In genomic region chr8:8994008-8994407, GRCm38 (mm10) we compare ENCODE assay signal across 8 mouse cellular contexts.
DNase-seq lines count a peak whose midpoint lies in the region; ATAC-seq and TF ChIP-seq lines count a peak whose summit lies in the region.

No protein-coding gene starts in this region.

- H3K4me1 ChIP-seq in kidney, embryonic 16.5 days (ENCODE audit: insufficient read depth, low read length), result peaks cover 52% of the 10 kb centered on the region
- peaks cover 51% of the 10 kb centered on the region for H3K4me1 ChIP-seq in forebrain, embryonic 10.5 days
- H3K4me1 ChIP-seq in intestine, embryonic 16.5 days (ENCODE audit: control insufficient read depth, insufficient read depth, low read length), result peaks cover 16% of the 10 kb centered on the region
- peaks cover 48% of the 10 kb centered on the region for H3K4me1 ChIP-seq in neural tube, embryonic 13.5 days (replicated peaks)
- no peaks in the 10 kb centered on the region for H3K4me1 ChIP-seq in thymus, adult 2 months (replicated peaks; ENCODE audit: control insufficient read depth, insufficient read depth, low read length)

- no peak for DNase-seq in kidney, adult 8-10 months
- no peak for DNase-seq in forebrain, embryonic 10.5 days (ENCODE audit: extremely low spot score, low spot score)
- DNase-seq in thymus, adult 2 months, result no peak
- DNase-seq in MN1 (ENCODE audit: low spot score), result no peak

- peak overlapping the region; percentile 76 for H3K27ac ChIP-seq in kidney, embryonic 16.5 days (ENCODE audit: low read length)
- peak overlapping the region; percentile 86 for H3K27ac ChIP-seq in forebrain, embryonic 10.5 days
- no peak overlapping the region for H3K27ac ChIP-seq in intestine, embryonic 16.5 days (ENCODE audit: low read length)
- H3K27ac ChIP-seq in neural tube, embryonic 13.5 days (replicated peaks), result peak overlapping the region; percentile 84
- no peak overlapping the region for H3K27ac ChIP-seq in thymus, adult 2 months (ENCODE audit: control insufficient read depth, insufficient read depth, low read length)

- no peaks in the 10 kb centered on the region for H3K36me3 ChIP-seq in kidney, embryonic 16.5 days (ENCODE audit: insufficient read depth, low read length)
- H3K36me3 ChIP-seq in forebrain, embryonic 10.5 days (replicated peaks), result no peaks in the 10 kb centered on the region
- no peaks in the 10 kb centered on the region for H3K36me3 ChIP-seq in intestine, embryonic 16.5 days (ENCODE audit: control insufficient read depth, insufficient read depth, low read length)
- no peaks in the 10 kb centered on the region for H3K36me3 ChIP-seq in neural tube, embryonic 13.5 days
- no peaks in the 10 kb centered on the region for H3K36me3 ChIP-seq in thymus, adult 2 months (ENCODE audit: control insufficient read depth, insufficient read depth, low read length)

- no peak overlapping the region for H3K4me3 ChIP-seq in kidney, embryonic 16.5 days (ENCODE audit: low read length)
- peak overlapping the region; percentile 48 for H3K4me3 ChIP-seq in forebrain, embryonic 10.5 days
- no peak overlapping the region for H3K4me3 ChIP-seq in intestine, embryonic 16.5 days (ENCODE audit: low read length)
- no peak overlapping the region for H3K4me3 ChIP-seq in neural tube, embryonic 13.5 days
- no peak overlapping the region for H3K4me3 ChIP-seq in thymus, adult 2 months (ENCODE audit: control insufficient read depth, insufficient read depth, low read length)

- H3K9me3 ChIP-seq in kidney, embryonic 16.5 days (ENCODE audit: low read length), result no peaks in the 10 kb centered on the region
- H3K9me3 ChIP-seq in forebrain, embryonic 10.5 days, result no peaks in the 10 kb centered on the region
- no peaks in the 10 kb centered on the region for H3K9me3 ChIP-seq in intestine, embryonic 16.5 days (ENCODE audit: control insufficient read depth, low read length)
- no peaks in the 10 kb centered on the region for H3K9me3 ChIP-seq in neural tube, embryonic 13.5 days

- peak overlapping the region; percentile 66; the same call in 1 of the 2 replicates for H3K9ac ChIP-seq in kidney, embryonic 16.5 days (replicated peaks; ENCODE audit: low read length)
- H3K9ac ChIP-seq in intestine, embryonic 16.5 days (ENCODE audit: low read depth, low read length), result no peak overlapping the region
- peak overlapping the region; percentile 75; the same call in 1 of the 2 replicates for H3K9ac ChIP-seq in neural tube, embryonic 13.5 days

- WGBS in kidney, embryonic 16.5 days, result 12% methylated on average over 7 of the region's 7 CpGs
- WGBS in forebrain, embryonic 10.5 days, result 17% methylated on average over 7 of the region's 7 CpGs
- 36% methylated on average over 7 of the region's 7 CpGs for WGBS in intestine, embryonic 16.5 days
- 5% methylated on average over 7 of the region's 7 CpGs for WGBS in neural tube, embryonic 13.5 days
- 25% methylated on average over 7 of the region's 7 CpGs for WGBS in thymus, adult 2 months

- peak; percentile 14; the same call in 1 of the 2 replicates for ATAC-seq in kidney, embryonic 16.5 days (ENCODE audit: low FRiP score, low TSS enrichment)
- peak; percentile 21; the same call in 1 of the 2 replicates for ATAC-seq in intestine, embryonic 16.5 days
- peak; percentile 68 for ATAC-seq in neural tube, embryonic 13.5 days (ENCODE audit: low read depth)
- no peak for ATAC-seq in CD4-positive, CD25-positive, alpha-beta regulatory T cell, adult 4 months

- TF ChIP-seq POLR2A in thymus, adult 2 months (IDR thresholded peaks at IDR 0.05; ENCODE audit: control insufficient read depth, extremely low read depth, insufficient read depth, low read length, poor library complexity), result no peak

- H3K27me3 ChIP-seq in kidney, embryonic 16.5 days (ENCODE audit: insufficient read depth, low read length), result no peaks in the 10 kb centered on the region
- peaks cover 36% of the 10 kb centered on the region for H3K27me3 ChIP-seq in forebrain, embryonic 10.5 days (ENCODE audit: poor library complexity, severe bottlenecking)
- no peaks in the 10 kb centered on the region for H3K27me3 ChIP-seq in intestine, embryonic 16.5 days (replicated peaks; ENCODE audit: control insufficient read depth, insufficient read depth, low read length)
- H3K27me3 ChIP-seq in neural tube, embryonic 13.5 days, result no peaks in the 10 kb centered on the region
- no peaks in the 10 kb centered on the region for H3K27me3 ChIP-seq in thymus, adult 2 months (ENCODE audit: control insufficient read depth, insufficient read depth, low read length)

- no peak for TF ChIP-seq CTCF in thymus, adult 2 months (IDR thresholded peaks at IDR 0.05; ENCODE audit: borderline replicate concordance, control insufficient read depth, extremely low read depth, insufficient read depth, low read length, poor library complexity)

- H3K4me2 ChIP-seq in kidney, embryonic 16.5 days (replicated peaks; ENCODE audit: low read depth, low read length), result peak overlapping the region; percentile 66
- H3K4me2 ChIP-seq in intestine, embryonic 16.5 days (ENCODE audit: low read depth, low read length), result no peak overlapping the region; the same call in 1 of the 2 replicates
- H3K4me2 ChIP-seq in neural tube, embryonic 13.5 days, result peak overlapping the region; percentile 65

Comparison
In these comparisons a context has a peak if more than half of its experiments do, and no peak if none do; other contexts are left out.
1. H3K27ac ChIP-seq: peak in kidney, embryonic 16.5 days (single experiment), forebrain, embryonic 10.5 days (single experiment) and neural tube, embryonic 13.5 days (single experiment); none in intestine, embryonic 16.5 days (single experiment) and thymus, adult 2 months (single experiment).